Mouse (Mus musculus): Measurements from ENCODE around the gene Amotl1. TPM values are rescaled to one million over a fixed set of nuclear protein-coding genes. Genes with fewer than 3 reads are reported as not detected.

The Amotl1 gene
- polyA plus RNA-seq, 1 experiment from 2014 or later = 9.4 TPM

DNA sequence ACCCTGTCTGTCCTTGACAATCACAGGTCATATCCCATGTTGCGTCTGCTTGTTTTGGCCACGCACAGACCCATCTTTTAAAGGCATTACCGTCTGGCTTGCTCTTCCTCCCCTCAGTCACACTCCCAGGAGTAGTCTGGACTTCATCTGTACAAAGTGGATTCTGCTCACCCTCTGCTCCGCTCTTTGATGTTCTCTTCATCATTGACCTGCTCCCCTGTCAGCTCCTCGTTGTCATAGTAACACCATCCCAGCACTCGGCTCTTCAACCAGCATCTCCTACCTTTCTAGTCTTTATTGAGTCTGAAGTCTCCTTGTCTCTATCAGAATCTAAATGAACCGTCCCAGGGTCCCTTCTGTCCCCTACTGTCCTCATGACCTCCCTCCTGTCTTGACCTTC lies 9.3 kb downstream of the Amotl1 start:
- Histone ChIP-seq H3K9me3 (no peaks in the 10 kb centered on the region), H3K4me1 (peaks cover 6% of the 10 kb centered on the region; the same call in 1 of the 2 replicates), H3K4me2 (replicated peaks) (no peak overlapping the region), H3K9ac (replicated peaks) (no peak overlapping the region), H3K27ac (replicated peaks) (no peak overlapping the region), H3K27me3 (no peaks in the 10 kb centered on the region; the same call in 1 of the 2 replicates), H3K36me3 (no peaks in the 10 kb centered on the region), H3K4me3 (no peak overlapping the region)
- 77% methylated on average over 7 of the region's 7 CpGs for WGBS
- no peak for ATAC-seq (replicated peaks)

DNA sequence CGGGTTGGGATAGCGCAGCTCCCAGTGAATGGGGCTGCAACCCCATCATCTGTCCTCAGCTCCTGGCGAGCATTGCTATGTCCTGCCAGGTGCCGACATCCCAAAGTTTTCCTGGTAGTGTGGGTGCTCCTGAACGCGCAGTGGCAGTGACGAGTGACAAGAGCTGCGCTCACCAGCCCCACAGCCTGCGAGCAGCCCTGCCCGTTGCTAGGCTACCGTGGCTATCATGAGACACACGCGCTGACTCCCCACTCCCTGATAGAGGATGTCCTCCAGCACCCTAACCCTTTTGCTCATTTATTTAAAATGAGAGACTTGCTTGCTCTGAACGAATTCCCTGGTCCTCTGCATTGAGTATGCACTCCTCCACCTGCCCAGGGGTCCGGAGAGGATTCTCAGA lies 10.7 kb downstream of the Amotl1 start:
- Histone ChIP-seq H3K4me1 (peaks cover 6% of the 10 kb centered on the region; the same call in 1 of the 2 replicates), H3K4me3 (peak overlapping the region; percentile 10; the same call in 1 of the 2 replicates), H3K36me3 (no peaks in the 10 kb centered on the region), H3K9me3 (no peaks in the 10 kb centered on the region), H3K27ac (replicated peaks) (no peak overlapping the region), H3K9ac (replicated peaks) (no peak overlapping the region), H3K4me2 (replicated peaks) (peak overlapping the region; percentile 31), H3K27me3 (no peaks in the 10 kb centered on the region; the same call in 1 of the 2 replicates)
- ATAC-seq (replicated peaks) = peak; percentile 93
- WGBS = 15% methylated on average over 15 of the region's 15 CpGs

DNA sequence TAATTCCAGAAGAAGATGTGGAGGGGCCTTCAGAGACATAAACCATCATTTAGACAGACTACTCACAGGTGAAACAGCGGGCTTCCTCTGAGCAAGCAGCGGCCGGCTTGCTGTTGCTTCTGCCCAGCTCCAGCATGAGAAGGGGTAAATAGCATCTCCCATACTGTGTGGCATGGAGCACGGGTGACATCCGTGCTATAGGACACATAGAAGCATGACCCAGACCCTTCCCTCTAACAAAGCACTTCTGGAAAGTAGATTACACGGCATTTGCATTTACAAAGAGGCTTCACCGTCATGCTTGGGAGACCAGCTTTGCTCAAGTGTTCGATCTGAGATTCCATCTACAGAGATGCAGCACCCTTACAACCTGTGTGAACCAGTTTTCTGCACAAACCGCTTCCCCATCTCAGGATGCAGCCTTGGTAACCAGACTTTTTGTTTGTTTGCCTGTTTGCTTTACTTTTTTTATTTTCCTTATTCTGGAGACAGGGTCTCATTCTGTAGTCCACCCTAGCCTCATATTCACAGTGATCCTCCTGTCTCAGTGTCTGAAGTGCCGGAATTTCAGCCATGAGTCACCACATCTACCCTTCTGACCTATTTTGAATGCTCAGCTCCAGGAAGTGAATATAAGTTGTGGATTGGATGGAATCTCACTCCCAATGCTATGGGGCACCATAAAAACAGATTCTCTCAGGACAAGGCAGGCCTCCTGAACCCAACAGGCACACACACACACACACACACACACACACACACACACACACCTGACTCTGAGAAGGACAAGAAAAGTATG lies 12.3 kb downstream of the Amotl1 start:
- no peak overlapping the region for H3K4me2 ChIP-seq (replicated peaks)
- no peak overlapping the region for H3K9ac ChIP-seq (replicated peaks)
- no peaks in the 10 kb centered on the region for H3K36me3 ChIP-seq
- no peaks in the 10 kb centered on the region; the same call in 1 of the 2 replicates for H3K27me3 ChIP-seq
- no peaks in the 10 kb centered on the region for H3K9me3 ChIP-seq
- no peak overlapping the region for H3K4me3 ChIP-seq
- WGBS = 55% methylated on average over 10 of the region's 10 CpGs
- ATAC-seq (replicated peaks) = no peak
- no peak overlapping the region for H3K27ac ChIP-seq (replicated peaks)
- peaks cover 6% of the 10 kb centered on the region; the same call in 1 of the 2 replicates for H3K4me1 ChIP-seq

GRCm38 (mm10) chr9:14631729-14632128 lies 13.1 kb downstream of the Amotl1 start:
- WGBS = 42% methylated on average over 5 of the region's 5 CpGs

DNA sequence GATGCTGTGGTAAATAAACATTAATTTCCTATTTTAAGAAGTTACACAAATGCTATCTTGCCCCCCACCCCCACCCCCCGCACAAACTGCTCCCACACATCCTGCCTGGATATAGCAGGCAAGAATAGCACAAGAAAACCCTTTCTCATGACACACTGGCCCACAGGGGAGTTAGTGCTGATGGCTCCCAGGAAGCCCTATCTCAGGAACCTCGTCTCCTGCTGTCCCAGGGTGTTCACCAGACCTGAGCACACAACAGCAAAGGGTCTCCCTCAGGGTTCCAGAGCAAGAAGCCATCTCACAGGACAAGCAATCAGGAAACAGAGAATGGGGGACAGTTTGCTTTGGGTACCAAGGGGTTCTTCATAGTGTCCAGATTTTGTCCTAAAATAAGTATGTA lies 17.3 kb downstream of the Amotl1 start:
- H3K27ac ChIP-seq (replicated peaks) = no peak overlapping the region
- H3K9ac ChIP-seq (replicated peaks) = no peak overlapping the region
- no peaks in the 10 kb centered on the region for H3K36me3 ChIP-seq
- no peak overlapping the region for H3K4me2 ChIP-seq (replicated peaks)
- ATAC-seq (replicated peaks) = no peak
- 74% methylated on average over 2 of the region's 2 CpGs for WGBS
- H3K4me3 ChIP-seq = no peak overlapping the region
- no peaks in the 10 kb centered on the region for H3K9me3 ChIP-seq
- H3K27me3 ChIP-seq = no peaks in the 10 kb centered on the region
- no peaks in the 10 kb centered on the region for H3K4me1 ChIP-seq

More at GRCm38 (mm10) chr9:14631729-14632128, 13.1 kb downstream of the Amotl1 start:
- Histone ChIP-seq H3K4me1 (peaks cover 6% of the 10 kb centered on the region; the same call in 1 of the 2 replicates), H3K9ac (replicated peaks) (no peak overlapping the region), H3K4me2 (replicated peaks) (no peak overlapping the region), H3K36me3 (no peaks in the 10 kb centered on the region), H3K9me3 (no peaks in the 10 kb centered on the region), H3K27ac (replicated peaks) (no peak overlapping the region), H3K27me3 (no peaks in the 10 kb centered on the region; the same call in 1 of the 2 replicates), H3K4me3 (no peak overlapping the region)
- no peak for ATAC-seq (replicated peaks)

DNA sequence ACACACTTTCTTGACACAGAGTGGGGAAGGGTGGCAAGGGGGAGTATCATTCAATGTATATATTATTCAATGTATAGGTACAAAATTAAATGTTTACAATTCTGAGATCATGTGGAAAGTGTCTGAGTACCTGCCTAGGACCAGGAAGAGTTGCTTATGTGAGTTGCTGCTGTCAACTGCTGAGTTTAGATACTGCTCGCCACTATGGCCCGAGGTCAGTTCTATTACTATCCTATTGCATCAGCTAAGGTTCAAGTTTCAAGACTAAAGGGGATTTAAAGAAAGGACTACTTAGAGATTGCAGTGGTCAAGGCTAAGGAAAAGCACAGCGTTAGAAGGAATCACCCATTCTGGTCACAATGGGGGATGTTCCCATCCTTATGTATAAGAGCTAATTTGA lies 18.9 kb downstream of the Amotl1 start:
- H3K4me3 ChIP-seq = no peak overlapping the region
- no peaks in the 10 kb centered on the region for H3K9me3 ChIP-seq
- no peaks in the 10 kb centered on the region for H3K4me1 ChIP-seq
- H3K36me3 ChIP-seq = no peaks in the 10 kb centered on the region
- ATAC-seq (replicated peaks) = no peak
- H3K4me2 ChIP-seq (replicated peaks) = no peak overlapping the region
- 84% methylated on average over 3 of the region's 3 CpGs for WGBS
- H3K27me3 ChIP-seq = no peaks in the 10 kb centered on the region
- H3K27ac ChIP-seq (replicated peaks) = no peak overlapping the region
- H3K9ac ChIP-seq (replicated peaks) = no peak overlapping the region

DNA sequence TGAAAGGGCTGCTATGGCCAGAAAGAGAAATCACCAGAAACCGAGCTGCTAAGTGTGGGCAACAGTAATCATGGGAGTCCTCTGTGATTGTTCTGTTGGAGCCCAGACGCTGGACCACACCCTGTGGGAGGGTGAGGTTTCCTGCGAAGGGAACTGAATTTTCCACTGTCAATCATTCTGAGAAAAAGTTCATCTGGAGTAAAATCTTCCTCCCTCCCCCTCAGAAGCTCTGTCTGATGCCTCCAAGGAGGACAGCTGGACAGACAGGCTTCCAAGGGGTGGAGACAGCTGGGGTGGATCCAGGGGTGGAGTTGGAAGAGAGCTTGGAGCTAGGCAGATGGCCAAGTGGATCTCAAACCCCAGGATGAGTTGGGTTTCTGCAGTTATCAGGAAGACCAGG lies 19.8 kb downstream of the Amotl1 start:
- H3K27ac ChIP-seq (replicated peaks) = no peak overlapping the region
- 55% methylated on average over 3 of the region's 3 CpGs for WGBS
- no peak for ATAC-seq (replicated peaks)
- H3K4me1 ChIP-seq = no peaks in the 10 kb centered on the region
- H3K9me3 ChIP-seq = no peaks in the 10 kb centered on the region
- H3K9ac ChIP-seq (replicated peaks) = no peak overlapping the region
- H3K36me3 ChIP-seq = no peaks in the 10 kb centered on the region
- no peaks in the 10 kb centered on the region for H3K27me3 ChIP-seq
- H3K4me3 ChIP-seq = no peak overlapping the region
- no peak overlapping the region for H3K4me2 ChIP-seq (replicated peaks)

- Histone ChIP-seq H3K4me3 (no peak overlapping the region), H3K9ac (replicated peaks) (no peak overlapping the region), H3K4me2 (replicated peaks) (no peak overlapping the region), H3K27me3 (no peaks in the 10 kb centered on the region), H3K4me1 (no peaks in the 10 kb centered on the region), H3K9me3 (no peaks in the 10 kb centered on the region), H3K27ac (replicated peaks) (no peak overlapping the region), H3K36me3 (no peaks in the 10 kb centered on the region)
- no peak for ATAC-seq (replicated peaks)
- 62% methylated on average over 4 of the region's 4 CpGs for WGBS
These were observed 20.9 kb downstream of the Amotl1 start for GRCm38 (mm10) chr9:14623928-14624327.

DNA sequence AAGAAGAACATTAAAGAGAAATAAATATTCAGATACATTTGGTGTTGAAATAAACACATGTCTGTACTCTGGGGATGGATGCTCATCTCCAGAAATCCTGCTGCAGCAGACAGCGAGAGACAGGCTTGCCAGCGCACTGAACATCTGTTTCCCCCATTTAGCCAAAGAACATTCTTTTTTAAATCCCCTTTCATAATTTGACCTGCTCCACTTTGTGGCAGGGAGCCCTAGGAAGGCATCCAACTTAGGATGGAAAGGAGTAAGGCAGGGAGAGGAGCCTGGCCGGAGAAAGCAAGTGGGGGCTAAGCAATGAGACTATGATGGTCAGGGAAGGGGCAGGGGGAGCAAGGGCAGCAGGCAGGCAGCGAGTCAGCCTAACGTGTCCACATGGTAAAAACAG lies 21.6 kb downstream of the Amotl1 start:
- H3K27ac ChIP-seq (replicated peaks) = no peak overlapping the region
- no peaks in the 10 kb centered on the region for H3K9me3 ChIP-seq
- H3K4me3 ChIP-seq = no peak overlapping the region
- no peak for ATAC-seq (replicated peaks)
- no peak overlapping the region for H3K9ac ChIP-seq (replicated peaks)
- H3K4me2 ChIP-seq (replicated peaks) = no peak overlapping the region
- H3K36me3 ChIP-seq = no peaks in the 10 kb centered on the region
- no peaks in the 10 kb centered on the region for H3K4me1 ChIP-seq
- no peaks in the 10 kb centered on the region for H3K27me3 ChIP-seq
- 60% methylated on average over 5 of the region's 5 CpGs for WGBS

DNA sequence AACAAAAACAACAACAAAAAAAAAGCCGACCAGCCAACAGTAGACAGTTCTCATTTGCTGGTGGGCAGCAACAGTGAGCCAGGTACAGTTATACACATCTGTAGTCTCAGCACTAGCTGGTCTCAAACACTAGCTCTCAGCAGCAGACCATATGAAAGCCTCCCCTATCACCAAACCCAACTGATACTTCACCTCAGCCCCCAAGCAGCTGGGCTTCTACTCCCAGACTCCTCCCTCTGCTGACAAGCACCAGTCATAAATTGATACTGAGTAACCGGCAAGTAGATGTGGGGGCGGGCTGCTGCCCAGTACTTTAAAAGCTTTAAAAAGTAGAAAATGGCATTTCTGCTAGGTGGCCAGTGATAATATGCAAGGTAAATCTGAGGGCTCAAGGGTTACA lies 22.0 kb downstream of the Amotl1 start:
- Histone ChIP-seq H3K9me3 (no peaks in the 10 kb centered on the region), H3K4me3 (no peak overlapping the region), H3K27me3 (no peaks in the 10 kb centered on the region), H3K9ac (replicated peaks) (no peak overlapping the region), H3K4me2 (replicated peaks) (no peak overlapping the region), H3K27ac (replicated peaks) (no peak overlapping the region), H3K36me3 (no peaks in the 10 kb centered on the region), H3K4me1 (no peaks in the 10 kb centered on the region)
- ATAC-seq (replicated peaks) = no peak
- WGBS = 79% methylated on average over 3 of the region's 3 CpGs

- H3K9me3 ChIP-seq = no peaks in the 10 kb centered on the region
- no peak for ATAC-seq (replicated peaks)
- H3K27ac ChIP-seq (replicated peaks) = no peak overlapping the region
- H3K27me3 ChIP-seq = no peaks in the 10 kb centered on the region
- peaks cover 5% of the 10 kb centered on the region; the same call in 1 of the 2 replicates for H3K4me1 ChIP-seq
- no peak overlapping the region for H3K9ac ChIP-seq (replicated peaks)
- 82% methylated on average over 5 of the region's 5 CpGs for WGBS
- H3K4me3 ChIP-seq = no peak overlapping the region
- H3K36me3 ChIP-seq = no peaks in the 10 kb centered on the region
- no peak overlapping the region for H3K4me2 ChIP-seq (replicated peaks)
These were observed 24.7 kb downstream of the Amotl1 start for GRCm38 (mm10) chr9:14620107-14620506.

GRCm38 (mm10) chr9:14614931-14615880 lies 29.6 kb downstream of the Amotl1 start:
- Histone ChIP-seq H3K4me3 (peak overlapping the region; percentile 90), H3K27ac (replicated peaks) (peak overlapping the region; percentile 82; the same call in 1 of the 2 replicates), H3K36me3 (no peaks in the 10 kb centered on the region), H3K9ac (replicated peaks) (peak overlapping the region; percentile 97), H3K27me3 (no peaks in the 10 kb centered on the region), H3K4me1 (peaks cover 36% of the 10 kb centered on the region), H3K4me2 (replicated peaks) (peak overlapping the region; percentile 78), H3K9me3 (no peaks in the 10 kb centered on the region)
- 12% methylated on average over 33 of the region's 33 CpGs for WGBS
- ATAC-seq (replicated peaks) = peak; percentile 83

Data from forebrain, embryonic 15.5 days (tissue).